Mouse (Mus musculus) midbrain, postnatal 0 days (tissue): ENCODE data around the gene Tbc1d8. TPM values are rescaled to one million over a fixed set of nuclear protein-coding genes. Genes with fewer than 3 reads are reported as not detected.

Experiments used
- ATAC-seq: fragments of 200-750 bp; cut with Nextera tagmentation; 2 replicates; pipeline ENCODE4 v1.8.0; 2017; ENCODE audit warnings: moderate number of reproducible peaks, mild to moderate bottlenecking, moderate TSS enrichment, moderate library complexity; ENCODE audit not compliant: low FRiP score
- DNase-seq: peaks from one replicate; pipeline ENCODE4 v3.0.0-alpha.2; 2015; ENCODE audit warnings: low spot score
- H3K27ac ChIP-seq: fragments of 300-500 bp; sonication (generic); 2 replicates; pipeline ENCODE4 v1.5.1; 2014; ENCODE audit warnings: low read depth, mild to moderate bottlenecking, low read length, mixed read lengths
- H3K27me3 ChIP-seq: fragments of 300-500 bp; sonication (generic); 2 replicates; pipeline ENCODE4 v1.6.1; 2014; ENCODE audit warnings: low read length, control low read depth, mixed read lengths; ENCODE audit not compliant: insufficient read depth
- H3K36me3 ChIP-seq: fragments of 300-500 bp; sonication (generic); 2 replicates; pipeline ENCODE4 v1.6.1; 2014; ENCODE audit warnings: low read length, control low read depth, mixed read lengths; ENCODE audit not compliant: insufficient read depth
- H3K4me1 ChIP-seq: fragments of 300-500 bp; sonication (generic); 2 replicates; pipeline ENCODE4 v1.6.1; 2014; ENCODE audit warnings: mild to moderate bottlenecking, control low read depth, antibody characterized with exemption, low read length, mixed read lengths; ENCODE audit not compliant: insufficient read depth
- H3K4me2 ChIP-seq: fragments of 300-500 bp; sonication (generic); 2 replicates; pipeline ENCODE4 v1.6.1; 2014; ENCODE audit warnings: low read depth, mild to moderate bottlenecking, low read length, mixed read lengths; ENCODE audit not compliant: poor library complexity, severe bottlenecking
- H3K4me3 ChIP-seq: fragments of 300-500 bp; sonication (generic); 2 replicates; pipeline ENCODE4 v1.5.1; 2014; ENCODE audit warnings: low read depth, mild to moderate bottlenecking, low read length, moderate library complexity
- H3K9ac ChIP-seq: fragments of 300-500 bp; sonication (generic); replicated peaks from 2 replicates; pipeline ENCODE4 v1.6.1; 2014; ENCODE audit warnings: mild to moderate bottlenecking, low read length, moderate library complexity, mixed read lengths; ENCODE audit not compliant: poor library complexity, severe bottlenecking
- H3K9me3 ChIP-seq: fragments of 300-500 bp; sonication (generic); 2 replicates; pipeline ENCODE4 v1.6.1; 2016; ENCODE audit warnings: low read length, control low read depth
- CTCF ChIP-seq: IDR thresholded peaks from 2 replicates; pipeline ENCODE4 v1.5.1; 2016; ENCODE audit warnings: antibody characterized with exemption, mild to moderate bottlenecking
- WGBS: fragments of 180-500 bp; shearing (Covaris S2); extraction: QIAGEN DNeasy Blood & Tissue Kit; methylation state at CpG from one replicate; pipeline ENCODE4 v1.1.7; 2014; 5-methylcytosine and 5-hydroxymethylcytosine counted together
- polyA plus RNA-seq: library from polyadenylated mRNA; unstranded; fragments of >200 nt; fragmentation: Nextera tagmentation; extraction: Ambion mirVana; gene quantifications from 2 replicates; pipeline ENCODE4 v1.2.1, GENCODE M21; 2015
- total RNA-seq: library from RNA; depleted of rRNA; stranded (reverse); fragments of >200 nt; gene quantifications from 2 replicates; pipeline ENCODE4 v1.2.3, GENCODE M21; 2014

Tbc1d8 gene
- total and polyA plus RNA-seq, 2 experiments from 2014 or later = 8.5 to 18.3 TPM

DNA sequence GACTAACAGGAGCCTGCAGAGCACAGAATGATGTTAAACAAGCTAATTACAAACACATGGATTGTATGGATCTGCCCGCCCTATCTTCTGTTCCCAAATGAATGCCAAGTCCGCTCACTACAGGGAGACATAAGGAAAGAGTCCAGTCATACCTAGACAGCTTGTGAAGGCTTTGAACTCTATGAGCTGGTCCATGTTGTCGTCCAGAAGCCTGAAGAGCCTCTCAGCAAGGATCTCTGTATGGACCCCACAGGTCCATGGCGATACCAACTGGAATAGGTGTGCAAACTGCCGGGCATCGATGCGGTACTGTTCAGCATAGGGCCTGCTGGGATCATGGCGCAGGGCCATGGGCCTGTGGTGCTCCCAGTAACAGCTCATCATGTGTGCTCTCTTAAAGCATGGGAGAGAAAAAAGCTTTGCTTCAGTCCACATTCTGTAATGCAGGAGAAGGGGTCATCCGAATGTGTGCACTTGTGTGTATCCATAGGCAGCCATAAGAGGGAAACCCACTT, 101.8 kb downstream of the Tbc1d8 start:
- Histone ChIP-seq H3K4me1 (no peaks in the 10 kb centered on the region), H3K27me3 (no peaks in the 10 kb centered on the region), H3K36me3 (peaks cover 37% of the 10 kb centered on the region), H3K9me3 (no peaks in the 10 kb centered on the region), H3K4me2 (no peak overlapping the region), H3K27ac (no peak overlapping the region), H3K9ac (no peak overlapping the region), H3K4me3 (no peak overlapping the region)
- ATAC-seq = no peak
- no peak for TF ChIP-seq CTCF
- DNase-seq = no peak
- 95% methylated on average over 9 of the region's 9 CpGs for WGBS

DNA sequence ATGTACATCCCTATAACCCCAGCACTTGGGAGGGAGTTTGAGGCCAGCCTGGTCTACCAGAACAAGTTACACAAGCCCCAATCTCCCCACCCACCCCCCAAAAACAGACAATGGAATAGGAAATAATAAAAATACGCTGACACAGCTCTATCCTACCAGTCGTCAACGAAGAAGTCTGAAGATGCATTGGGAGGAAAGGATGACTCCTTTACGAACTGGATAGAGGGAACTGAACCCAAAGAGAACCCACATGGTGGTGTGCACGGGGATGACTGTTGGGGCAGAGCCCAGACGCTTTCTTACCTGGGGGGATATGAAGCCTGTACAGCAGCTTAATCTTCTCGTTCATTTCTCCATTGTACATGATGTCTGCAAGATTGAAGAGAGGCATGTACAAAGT, 102.4 kb downstream of the Tbc1d8 start:
- no peaks in the 10 kb centered on the region for H3K9me3 ChIP-seq
- peaks cover 40% of the 10 kb centered on the region for H3K36me3 ChIP-seq
- H3K27ac ChIP-seq = no peak overlapping the region
- DNase-seq (no peak), ATAC-seq (no peak)
- H3K4me3 ChIP-seq = no peak overlapping the region
- 93% methylated on average over 7 of the region's 7 CpGs for WGBS
- no peaks in the 10 kb centered on the region for H3K27me3 ChIP-seq
- no peak for TF ChIP-seq CTCF
- no peaks in the 10 kb centered on the region for H3K4me1 ChIP-seq
- no peak overlapping the region for H3K9ac ChIP-seq
- H3K4me2 ChIP-seq = no peak overlapping the region

GRCm38 (mm10) chr1:39374231-39374809, 104.2 kb downstream of the Tbc1d8 start:
- TF ChIP-seq CTCF = no peak
- no peak overlapping the region for H3K27ac ChIP-seq
- no peak overlapping the region for H3K4me2 ChIP-seq
- no peaks in the 10 kb centered on the region for H3K27me3 ChIP-seq
- WGBS = 89% methylated on average over 5 of the region's 5 CpGs
- H3K36me3 ChIP-seq = peaks cover 46% of the 10 kb centered on the region
- no peaks in the 10 kb centered on the region for H3K9me3 ChIP-seq
- H3K4me3 ChIP-seq = no peak overlapping the region
- ATAC-seq (no peak), DNase-seq (no peak)
- H3K9ac ChIP-seq = no peak overlapping the region
- H3K4me1 ChIP-seq = peaks cover 4% of the 10 kb centered on the region; the same call in 1 of the 2 replicates

GRCm38 (mm10) chr1:39373378-39373777, 105.2 kb downstream of the Tbc1d8 start:
- no peaks in the 10 kb centered on the region for H3K9me3 ChIP-seq
- H3K27ac ChIP-seq = no peak overlapping the region
- WGBS = 77% methylated on average over 4 of the region's 4 CpGs
- no peak for TF ChIP-seq CTCF
- DNase-seq = no peak
- peaks cover 8% of the 10 kb centered on the region; the same call in 1 of the 2 replicates for H3K4me1 ChIP-seq
- H3K27me3 ChIP-seq = no peaks in the 10 kb centered on the region
- H3K9ac ChIP-seq = no peak overlapping the region
- no peak overlapping the region for H3K4me2 ChIP-seq
- H3K36me3 ChIP-seq = peaks cover 44% of the 10 kb centered on the region
- no peak overlapping the region for H3K4me3 ChIP-seq
- no peak for ATAC-seq

DNA sequence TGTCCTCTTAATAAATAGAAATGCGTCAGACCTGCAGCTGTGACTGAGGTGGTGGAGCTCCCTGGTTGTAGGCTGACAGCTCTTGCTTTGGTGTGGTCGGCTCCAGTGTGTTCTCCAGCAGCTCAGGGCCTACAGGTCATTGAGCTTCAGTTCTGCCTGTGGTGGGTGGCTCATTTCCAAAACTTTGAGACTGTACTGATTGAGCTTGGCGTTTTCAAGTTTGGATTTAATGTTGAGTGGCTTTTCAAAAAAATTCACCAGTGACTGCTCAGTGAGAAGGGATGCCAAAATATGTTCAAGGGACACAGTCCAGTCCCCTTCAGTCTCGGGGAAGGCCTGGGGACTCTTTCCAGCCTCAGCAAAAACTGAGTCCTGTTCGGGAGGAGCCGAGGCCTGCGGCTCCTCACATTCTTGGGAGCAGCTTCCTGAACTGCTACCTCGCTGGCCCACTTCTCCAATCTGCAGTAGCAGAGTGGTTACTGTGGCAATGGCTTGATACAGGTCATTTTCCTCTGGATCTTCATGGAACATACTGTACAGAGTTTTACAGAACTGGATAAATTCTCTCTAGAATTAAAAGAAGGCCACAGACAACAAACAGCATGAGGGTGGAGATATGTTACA, 106.2 kb downstream of the Tbc1d8 start:
- DNase-seq (no peak), ATAC-seq (no peak)
- no peak overlapping the region for H3K9ac ChIP-seq
- no peak for TF ChIP-seq CTCF
- no peak overlapping the region for H3K27ac ChIP-seq
- no peak overlapping the region for H3K4me2 ChIP-seq
- 87% methylated on average over 8 of the region's 8 CpGs for WGBS
- peaks cover 8% of the 10 kb centered on the region; the same call in 1 of the 2 replicates for H3K4me1 ChIP-seq
- H3K36me3 ChIP-seq = peaks cover 41% of the 10 kb centered on the region
- no peaks in the 10 kb centered on the region for H3K9me3 ChIP-seq
- H3K27me3 ChIP-seq = no peaks in the 10 kb centered on the region
- no peak overlapping the region for H3K4me3 ChIP-seq

- DNase-seq (no peak), ATAC-seq (no peak)
- H3K4me3 ChIP-seq = no peak overlapping the region
- no peak overlapping the region for H3K27ac ChIP-seq
- no peaks in the 10 kb centered on the region for H3K9me3 ChIP-seq
- H3K4me2 ChIP-seq = no peak overlapping the region
- H3K4me1 ChIP-seq = peaks cover 11% of the 10 kb centered on the region
- H3K36me3 ChIP-seq = peaks cover 30% of the 10 kb centered on the region
- no peaks in the 10 kb centered on the region for H3K27me3 ChIP-seq
- WGBS = 85% methylated on average over 6 of the region's 6 CpGs
- TF ChIP-seq CTCF = no peak
- H3K9ac ChIP-seq = no peak overlapping the region
These were observed 108.1 kb downstream of the Tbc1d8 start for GRCm38 (mm10) chr1:39370431-39370830.
